Mouse (Mus musculus): ENCODE data around the gene Cacna1c. TPM values are rescaled to one million over a fixed set of nuclear protein-coding genes. Genes with fewer than 3 reads are reported as not detected.

Gene Cacna1c
- polyA plus RNA-seq, 1 experiment: 0.11 TPM

GRCm38 (mm10) chr6:118864696-118865620, 331.3 kb downstream of the Cacna1c start:
- H3K27ac ChIP-seq (ENCODE audit: insufficient read depth, low read depth, low read length): no peak overlapping the region
- no peak overlapping the region for H3K4me3 ChIP-seq (ENCODE audit: insufficient read depth, low read length)
- H3K4me1 ChIP-seq (ENCODE audit: control insufficient read depth, insufficient read depth, low read length): no peaks in the 10 kb centered on the region
- TF ChIP-seq POLR2A (IDR thresholded peaks at IDR 0.05; ENCODE audit: borderline replicate concordance, low read depth, low read length): no peak
- TF ChIP-seq CTCF (IDR thresholded peaks at IDR 0.05; ENCODE audit: low read depth, low read length): no peak

GRCm38 (mm10) chr6:118862727-118863126, 333.5 kb downstream of the Cacna1c start:
- Histone ChIP-seq H3K4me3 (ENCODE audit: insufficient read depth, low read length) (no peak overlapping the region), H3K4me1 (ENCODE audit: control insufficient read depth, insufficient read depth, low read length) (no peaks in the 10 kb centered on the region), H3K27ac (ENCODE audit: insufficient read depth, low read depth, low read length) (no peak overlapping the region)
- TF ChIP-seq CTCF (IDR thresholded peaks at IDR 0.05; ENCODE audit: low read depth, low read length): no peak
- TF ChIP-seq POLR2A (IDR thresholded peaks at IDR 0.05; ENCODE audit: borderline replicate concordance, low read depth, low read length): no peak

GRCm38 (mm10) chr6:118862091-118862490, 334.1 kb downstream of the Cacna1c start:
- no peak overlapping the region for H3K27ac ChIP-seq (ENCODE audit: insufficient read depth, low read depth, low read length)
- no peak overlapping the region for H3K4me3 ChIP-seq (ENCODE audit: insufficient read depth, low read length)
- H3K4me1 ChIP-seq (ENCODE audit: control insufficient read depth, insufficient read depth, low read length): no peaks in the 10 kb centered on the region
- TF ChIP-seq CTCF (IDR thresholded peaks at IDR 0.05; ENCODE audit: low read depth, low read length) (no peak), POLR2A (IDR thresholded peaks at IDR 0.05; ENCODE audit: borderline replicate concordance, low read depth, low read length) (no peak)

GRCm38 (mm10) chr6:118858431-118858830, 337.8 kb downstream of the Cacna1c start:
- no peak overlapping the region for H3K27ac ChIP-seq (ENCODE audit: insufficient read depth, low read depth, low read length)
- TF ChIP-seq CTCF (IDR thresholded peaks at IDR 0.05; ENCODE audit: low read depth, low read length) (no peak), POLR2A (IDR thresholded peaks at IDR 0.05; ENCODE audit: borderline replicate concordance, low read depth, low read length) (no peak)
- no peaks in the 10 kb centered on the region for H3K4me1 ChIP-seq (ENCODE audit: control insufficient read depth, insufficient read depth, low read length)
- H3K4me3 ChIP-seq (ENCODE audit: insufficient read depth, low read length): no peak overlapping the region

- no peak for TF ChIP-seq POLR2A (IDR thresholded peaks at IDR 0.05; ENCODE audit: borderline replicate concordance, low read depth, low read length)
- no peak for TF ChIP-seq CTCF (IDR thresholded peaks at IDR 0.05; ENCODE audit: low read depth, low read length)
- Histone ChIP-seq H3K4me1 (ENCODE audit: control insufficient read depth, insufficient read depth, low read length) (no peaks in the 10 kb centered on the region), H3K27ac (ENCODE audit: insufficient read depth, low read depth, low read length) (no peak overlapping the region), H3K4me3 (ENCODE audit: insufficient read depth, low read length) (no peak overlapping the region)
These were observed 344.1 kb downstream of the Cacna1c start for GRCm38 (mm10) chr6:118852131-118852530.

- TF ChIP-seq POLR2A (IDR thresholded peaks at IDR 0.05; ENCODE audit: borderline replicate concordance, low read depth, low read length) (no peak), CTCF (IDR thresholded peaks at IDR 0.05; ENCODE audit: low read depth, low read length) (no peak)
- no peak overlapping the region for H3K27ac ChIP-seq (ENCODE audit: insufficient read depth, low read depth, low read length)
These were observed 345.1 kb downstream of the Cacna1c start for GRCm38 (mm10) chr6:118851086-118851485.

GRCm38 (mm10) chr6:118848640-118849039, 347.6 kb downstream of the Cacna1c start:
- Histone ChIP-seq H3K27ac (ENCODE audit: insufficient read depth, low read depth, low read length) (no peak overlapping the region), H3K4me3 (ENCODE audit: insufficient read depth, low read length) (no peak overlapping the region), H3K4me1 (ENCODE audit: control insufficient read depth, insufficient read depth, low read length) (no peaks in the 10 kb centered on the region)
- TF ChIP-seq CTCF (IDR thresholded peaks at IDR 0.05; ENCODE audit: low read depth, low read length) (no peak), POLR2A (IDR thresholded peaks at IDR 0.05; ENCODE audit: borderline replicate concordance, low read depth, low read length) (no peak)

More at GRCm38 (mm10) chr6:118851086-118851485, 345.1 kb downstream of the Cacna1c start:
- H3K4me1 ChIP-seq (ENCODE audit: control insufficient read depth, insufficient read depth, low read length): no peaks in the 10 kb centered on the region
- no peak overlapping the region for H3K4me3 ChIP-seq (ENCODE audit: insufficient read depth, low read length)

GRCm38 (mm10) chr6:118847751-118848150, 348.5 kb downstream of the Cacna1c start:
- no peak overlapping the region for H3K27ac ChIP-seq (ENCODE audit: insufficient read depth, low read depth, low read length)
- TF ChIP-seq POLR2A (IDR thresholded peaks at IDR 0.05; ENCODE audit: borderline replicate concordance, low read depth, low read length): no peak
- no peak for TF ChIP-seq CTCF (IDR thresholded peaks at IDR 0.05; ENCODE audit: low read depth, low read length)

GRCm38 (mm10) chr6:118845829-118846228, 350.4 kb downstream of the Cacna1c start:
- Histone ChIP-seq H3K4me3 (ENCODE audit: insufficient read depth, low read length) (no peak overlapping the region), H3K4me1 (ENCODE audit: control insufficient read depth, insufficient read depth, low read length) (no peaks in the 10 kb centered on the region), H3K27ac (ENCODE audit: insufficient read depth, low read depth, low read length) (no peak overlapping the region)
- TF ChIP-seq CTCF (IDR thresholded peaks at IDR 0.05; ENCODE audit: low read depth, low read length): no peak
- TF ChIP-seq POLR2A (IDR thresholded peaks at IDR 0.05; ENCODE audit: borderline replicate concordance, low read depth, low read length): no peak

More at GRCm38 (mm10) chr6:118847751-118848150, 348.5 kb downstream of the Cacna1c start:
- Histone ChIP-seq H3K4me1 (ENCODE audit: control insufficient read depth, insufficient read depth, low read length) (no peaks in the 10 kb centered on the region), H3K4me3 (ENCODE audit: insufficient read depth, low read length) (no peak overlapping the region)

- Histone ChIP-seq H3K27ac (ENCODE audit: insufficient read depth, low read depth, low read length) (no peak overlapping the region), H3K4me3 (ENCODE audit: insufficient read depth, low read length) (no peak overlapping the region), H3K4me1 (ENCODE audit: control insufficient read depth, insufficient read depth, low read length) (no peaks in the 10 kb centered on the region)
- TF ChIP-seq POLR2A (IDR thresholded peaks at IDR 0.05; ENCODE audit: borderline replicate concordance, low read depth, low read length): no peak
These were observed 351.0 kb downstream of the Cacna1c start for GRCm38 (mm10) chr6:118845180-118845579.
